Mouse (Mus musculus) heart, postnatal 0 days (tissue): Measurements from ENCODE around the gene Evi5.

Source experiments
- CTCF ChIP-seq: IDR thresholded peaks from 2 replicates; pipeline ENCODE4 v1.5.1; 2016; ENCODE audit warnings: antibody characterized with exemption, control low read depth, low read depth
- EP300 ChIP-seq: IDR thresholded peaks from 2 replicates; pipeline ENCODE4 v1.6.1; 2016; ENCODE audit warnings: antibody characterized with exemption, low read depth

GRCm38 (mm10) chr5:107764486-107764885 is 110.4 kb downstream of the Evi5 start:
- TF ChIP-seq CTCF (no peak), EP300 (no peak)
